Mouse (Mus musculus) heart, embryonic 14.5 days (tissue): ENCODE data around the gene Pou6f1. TPM values are rescaled to one million over a fixed set of nuclear protein-coding genes. Genes with fewer than 3 reads are reported as not detected.
A peak's percentile ranks its signal among the peaks of the same experiment; 100 is the strongest.

ENCODE experiments used
- ATAC-seq: fragments of 200-750 bp; cut with Nextera tagmentation; 2 replicates; pipeline ENCODE4 v1.8.0; 2017; ENCODE audit warnings: low read depth, moderate TSS enrichment; ENCODE audit not compliant: insufficient number of reproducible peaks, insufficient read depth, low FRiP score
- H3K27ac ChIP-seq, 2 experiments: fragments of 200-500 bp in 1 of 2; fragments of 300-500 bp in 1 of 2; sonication (generic) in 1 of 2; replicated peaks in 1 of 2; 2 replicates each; pipeline ENCODE4 v1.5.1; 2012 to 2014; ENCODE audit warnings: low read depth in 2 of 2, low read length in 2 of 2, control low read depth in 1 of 2, mild to moderate bottlenecking in 1 of 2, mixed read lengths in 1 of 2; ENCODE audit not compliant: control insufficient read depth in 1 of 2, insufficient read depth in 1 of 2
- H3K27me3 ChIP-seq: fragments of 300-500 bp; sonication (generic); 2 replicates; pipeline ENCODE4 v1.6.1; 2014; ENCODE audit warnings: mild to moderate bottlenecking, low read length, control low read depth; ENCODE audit not compliant: control insufficient read depth, insufficient read depth
- H3K36me3 ChIP-seq: fragments of 300-500 bp; sonication (generic); 2 replicates; pipeline ENCODE4 v1.6.1; 2014; ENCODE audit warnings: mild to moderate bottlenecking, control low read depth, low read length, mixed read lengths; ENCODE audit not compliant: control insufficient read depth, insufficient read depth
- H3K4me1 ChIP-seq, 2 experiments: fragments of 200-500 bp in 1 of 2; fragments of 300-500 bp in 1 of 2; sonication (generic) in 1 of 2; 2 replicates each; pipeline ENCODE4 v1.6.1; 2012 to 2014; ENCODE audit warnings: low read length in 2 of 2, control low read depth in 1 of 2, mixed read lengths in 1 of 2; ENCODE audit not compliant: control insufficient read depth in 2 of 2, insufficient read depth in 2 of 2
- H3K4me2 ChIP-seq: fragments of 300-500 bp; sonication (generic); 2 replicates; pipeline ENCODE4 v1.6.1; 2014; ENCODE audit warnings: mild to moderate bottlenecking, low read length
- H3K4me3 ChIP-seq, 2 experiments: fragments of 200-500 bp in 1 of 2; fragments of 300-500 bp in 1 of 2; sonication (generic) in 1 of 2; 2 replicates each; pipeline ENCODE4 v1.5.1; 2012 to 2014; ENCODE audit warnings: low read length in 2 of 2, mild to moderate bottlenecking in 2 of 2, control low read depth in 1 of 2, low read depth in 1 of 2, moderate library complexity in 1 of 2; ENCODE audit not compliant: control insufficient read depth in 1 of 2, insufficient read depth in 1 of 2
- H3K9ac ChIP-seq: fragments of 300-500 bp; sonication (generic); 2 replicates; pipeline ENCODE4 v1.6.1; 2014; ENCODE audit warnings: mild to moderate bottlenecking, low read length
- H3K9me3 ChIP-seq: fragments of 300-500 bp; sonication (generic); 2 replicates; pipeline ENCODE4 v1.6.1; 2016; ENCODE audit warnings: low read length, control low read depth; ENCODE audit not compliant: control insufficient read depth
- WGBS: fragments of 180-500 bp; shearing (Covaris S2); extraction: QIAGEN DNeasy Blood & Tissue Kit; methylation state at CpG from one replicate; pipeline ENCODE4 v1.1.7; 2014; 5-methylcytosine and 5-hydroxymethylcytosine counted together
- polyA plus RNA-seq: library from polyadenylated mRNA; unstranded; fragments of >200 nt; fragmentation: Nextera tagmentation; extraction: Ambion mirVana; gene quantifications from 2 replicates; pipeline ENCODE4 v1.2.1, GENCODE M21; 2014

The Pou6f1 gene
- polyA plus RNA-seq, 1 experiment from 2014 or later, result 7.1 TPM

DNA sequence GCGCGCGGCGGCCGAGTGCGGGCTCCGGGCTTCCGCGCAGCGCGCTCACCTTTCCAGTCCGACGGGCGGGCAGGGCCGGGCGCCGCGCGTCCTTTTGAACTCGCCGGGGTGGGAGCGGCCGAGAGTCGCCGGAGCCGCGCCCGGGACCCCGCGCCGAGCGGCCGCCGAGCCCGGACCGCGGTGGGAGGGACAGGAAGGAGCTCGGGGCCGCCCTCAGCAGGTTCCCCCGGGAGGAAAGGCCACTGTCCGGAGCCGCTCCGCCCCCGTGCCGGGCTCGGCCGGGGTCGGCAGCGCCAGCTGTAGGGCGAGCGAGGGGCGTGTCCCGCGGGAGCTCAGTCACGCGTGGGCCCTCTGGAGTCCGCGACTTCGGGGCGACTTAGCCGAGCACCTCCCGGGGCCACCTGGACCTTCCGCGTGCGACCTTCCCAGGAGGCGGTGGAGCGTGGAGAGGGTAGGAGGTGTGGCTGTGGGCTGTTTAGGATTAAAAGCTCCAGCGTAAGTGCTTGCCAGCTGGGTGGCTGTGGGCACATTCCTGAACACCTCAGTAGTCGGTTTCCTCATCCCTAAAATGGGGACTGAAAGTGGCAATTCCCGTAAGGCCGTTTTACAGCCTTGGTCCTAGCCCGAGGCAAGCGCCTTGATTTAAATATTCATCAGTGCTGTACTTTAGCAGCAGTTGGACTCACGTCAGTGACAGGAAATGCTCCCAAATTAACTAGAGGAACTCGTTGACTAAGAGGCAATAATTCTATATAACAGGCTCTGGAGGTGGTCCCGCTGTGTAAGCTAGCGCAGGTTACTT, 37.1 kb upstream of the Pou6f1 start, which contains the start of gene Smagp:
Gene Smagp, minus strand, starts transcription at position 241 of the 802 bp plus-strand sequence.
- H3K4me2 ChIP-seq, result peak within 1 kb of the TSS; percentile 97
- peak within 1 kb of the TSS; percentile 67 for H3K4me3 ChIP-seq
- peak within 1 kb of the TSS; percentile 75 for H3K9ac ChIP-seq
- no peak for ATAC-seq
- under 1% methylated on average over 54 of the region's 77 CpGs for WGBS
- H3K36me3 ChIP-seq, result no peaks in the 10 kb centered on the region
- H3K27me3 ChIP-seq, result peaks cover 25% of the 10 kb centered on the region
- no peaks in the 10 kb centered on the region for H3K9me3 ChIP-seq
- H3K27ac ChIP-seq, result 0 out of 4 replicates have a peak within 1 kb of the TSS, but pooled peaks of 1 of the 2 experiments have one; percentile 16
- peaks cover 14 to 25% of the 10 kb centered on the region in 2 experiments for H3K4me1 ChIP-seq

DNA sequence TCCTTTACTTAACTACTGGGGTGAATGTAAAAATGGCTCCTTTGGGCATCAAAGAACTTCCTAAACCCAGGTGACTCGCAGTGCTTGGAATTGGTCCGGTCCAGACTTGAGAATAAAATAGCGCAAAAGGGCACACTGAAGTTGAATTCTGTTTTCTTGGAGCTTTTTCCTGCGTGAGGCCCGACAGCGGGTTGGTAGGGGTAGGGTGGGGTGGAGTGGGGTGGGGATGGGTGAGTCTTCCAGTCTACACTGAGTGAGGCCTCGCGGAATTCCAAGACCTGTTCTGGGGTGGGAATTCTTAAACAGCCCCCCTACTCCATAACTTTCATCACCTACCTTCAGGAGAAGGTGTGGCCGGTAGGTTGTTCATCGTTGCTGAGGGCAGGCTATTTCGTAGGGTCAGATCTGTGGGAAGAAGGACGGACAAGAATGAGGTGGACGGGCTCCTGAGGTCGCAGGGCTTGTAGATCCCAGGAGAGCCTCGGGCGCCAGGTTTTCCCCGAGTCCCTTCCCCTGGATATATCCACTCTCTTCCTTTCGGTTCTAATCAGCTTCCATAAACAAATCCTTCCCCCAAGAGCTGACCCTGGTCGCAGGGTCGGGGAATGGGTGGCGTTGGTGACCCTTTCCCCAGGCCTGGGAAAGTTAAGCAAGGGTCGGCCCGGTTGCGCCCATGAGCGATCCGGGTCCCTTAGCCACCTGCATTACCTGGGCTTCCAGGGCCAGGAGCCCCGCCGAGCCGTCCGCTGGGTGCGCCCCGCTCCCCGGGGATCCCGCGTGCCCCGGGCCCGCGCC, 36.3 kb upstream of the Pou6f1 start:
- Histone ChIP-seq H3K27me3 (peaks cover 25% of the 10 kb centered on the region), H3K27ac (0 out of 4 replicates have a peak overlapping the region, but pooled peaks of 1 of the 2 experiments have one; percentile 16), H3K4me1 (peaks cover 9 to 25% of the 10 kb centered on the region in 2 experiments), H3K4me3 (peak overlapping the region; percentile 67), H3K9ac (peak overlapping the region; percentile 75), H3K4me2 (peak overlapping the region; percentile 97), H3K9me3 (no peaks in the 10 kb centered on the region), H3K36me3 (no peaks in the 10 kb centered on the region)
- WGBS, result 3% methylated on average over 38 of the region's 38 CpGs
- no peak for ATAC-seq

DNA sequence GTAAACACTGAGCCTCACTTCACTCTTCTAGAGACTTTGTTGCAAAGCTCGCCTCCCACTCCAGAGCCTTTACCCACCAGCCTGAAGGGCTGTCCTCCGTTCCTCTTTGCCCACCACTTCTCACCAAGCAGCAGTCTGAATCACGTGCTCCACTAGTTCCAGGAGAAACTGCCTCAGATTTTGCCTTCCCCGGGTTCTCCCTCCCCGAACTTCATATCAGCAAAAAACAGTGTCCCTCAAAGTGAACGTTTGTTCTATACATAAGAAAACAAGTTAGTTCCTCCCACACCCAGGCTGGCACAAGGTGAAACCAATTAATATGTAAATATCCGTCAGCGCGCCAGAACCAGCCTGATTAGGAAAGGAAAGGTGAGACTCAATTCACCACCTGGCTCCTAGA, 35.5 kb upstream of the Pou6f1 start:
- Histone ChIP-seq H3K4me2 (peak overlapping the region; percentile 97), H3K9ac (no peak overlapping the region), H3K27me3 (peaks cover 25% of the 10 kb centered on the region), H3K9me3 (no peaks in the 10 kb centered on the region), H3K27ac (no peak overlapping the region), H3K4me3 (peak overlapping the region in 1 of 2 experiments; percentile 67; a peak in 1 of 4 replicates), H3K36me3 (no peaks in the 10 kb centered on the region), H3K4me1 (peaks cover 6 to 18% of the 10 kb centered on the region in 2 experiments)
- 12% methylated on average over 9 of the region's 9 CpGs for WGBS
- no peak for ATAC-seq

DNA sequence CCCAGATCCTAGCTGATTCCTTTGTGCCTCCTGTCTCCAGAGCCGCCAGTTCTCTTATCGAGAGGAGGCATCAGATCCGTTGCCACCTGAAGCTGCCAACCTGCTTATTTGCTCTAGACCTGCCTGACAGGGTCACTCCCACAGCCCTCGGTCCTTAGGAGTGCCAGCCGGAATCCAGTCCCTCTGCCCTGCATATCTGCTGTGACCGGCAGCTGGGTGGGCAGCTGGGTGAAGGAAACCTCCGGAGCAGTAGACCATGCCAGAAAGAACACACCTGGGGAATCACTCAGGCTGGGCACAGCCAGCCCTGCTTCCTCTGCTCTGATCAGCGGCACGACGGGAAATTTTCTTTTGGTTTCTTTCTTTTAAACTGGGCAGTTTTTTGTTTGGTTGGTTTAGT, 33.6 kb upstream of the Pou6f1 start:
- ATAC-seq, result no peak
- Histone ChIP-seq H3K9ac (no peak overlapping the region), H3K4me1 (peaks cover 6 to 19% of the 10 kb centered on the region in 2 experiments), H3K4me2 (no peak overlapping the region), H3K27me3 (peaks cover 25% of the 10 kb centered on the region), H3K4me3 (no peak overlapping the region), H3K27ac (no peak overlapping the region), H3K36me3 (no peaks in the 10 kb centered on the region), H3K9me3 (no peaks in the 10 kb centered on the region)
- WGBS, result 80% methylated on average over 10 of the region's 10 CpGs

DNA sequence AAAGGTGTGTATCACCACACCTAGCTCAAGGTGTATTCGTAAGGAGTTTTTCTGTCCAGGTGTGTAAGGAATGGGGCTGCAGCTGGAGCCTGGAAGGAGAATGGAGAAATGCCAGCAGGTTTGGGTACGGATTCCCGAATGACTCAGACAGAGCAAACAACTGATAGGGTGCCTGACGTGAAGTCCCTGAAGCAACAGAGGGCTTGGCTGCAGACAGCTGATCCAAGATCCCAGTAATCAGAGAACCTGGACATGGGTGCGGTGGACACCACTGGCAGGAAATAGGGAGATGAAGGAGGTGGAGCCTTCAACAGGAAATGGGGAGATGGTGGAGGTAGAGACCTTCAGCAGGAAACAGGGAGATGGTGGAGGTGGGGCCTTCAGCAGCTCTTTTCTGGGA, 32.5 kb upstream of the Pou6f1 start:
- H3K36me3 ChIP-seq, result no peaks in the 10 kb centered on the region
- no peak overlapping the region for H3K4me3 ChIP-seq
- no peak overlapping the region for H3K27ac ChIP-seq
- no peak for ATAC-seq
- peaks cover 25% of the 10 kb centered on the region for H3K27me3 ChIP-seq
- 63% methylated on average over 5 of the region's 5 CpGs for WGBS
- no peak overlapping the region for H3K4me2 ChIP-seq
- H3K4me1 ChIP-seq, result peaks cover 13 to 26% of the 10 kb centered on the region in 2 experiments
- H3K9ac ChIP-seq, result no peak overlapping the region
- no peaks in the 10 kb centered on the region for H3K9me3 ChIP-seq

DNA sequence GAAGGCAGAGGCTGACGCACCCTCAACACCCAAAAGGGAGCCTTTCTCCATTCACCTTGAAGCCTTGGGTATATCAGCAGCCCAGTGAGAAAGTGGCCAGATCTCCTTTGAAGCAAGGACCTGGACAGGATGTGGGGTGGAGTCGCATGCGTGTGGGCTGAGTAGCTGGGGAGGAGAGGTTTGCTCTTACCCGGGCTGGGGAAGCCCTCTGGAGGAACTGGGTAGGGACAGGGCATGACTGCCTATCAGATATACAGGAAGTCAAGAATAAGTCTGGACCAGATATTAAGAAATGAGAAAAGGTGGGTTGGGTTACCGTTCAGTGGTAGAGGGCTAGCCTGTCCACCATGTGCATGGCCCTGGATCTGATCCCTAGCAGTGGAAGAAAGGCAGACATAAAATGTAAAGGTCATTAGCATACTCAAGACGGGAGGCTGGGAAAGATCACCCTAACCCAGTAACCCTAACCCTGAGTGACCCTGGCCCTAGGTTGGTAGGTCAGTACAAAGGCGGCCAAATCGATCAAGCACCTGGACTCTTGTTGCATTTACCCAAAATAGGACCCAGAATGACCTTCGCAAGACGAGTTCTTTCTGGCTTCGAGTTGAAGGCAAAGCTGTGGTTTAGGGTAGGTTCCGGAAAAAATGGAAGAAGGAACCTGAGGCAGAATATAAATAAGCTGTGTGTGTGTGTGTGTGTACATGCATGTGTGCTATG, 31.8 kb upstream of the Pou6f1 start:
- Histone ChIP-seq H3K4me3 (no peak overlapping the region), H3K36me3 (no peaks in the 10 kb centered on the region), H3K9ac (no peak overlapping the region), H3K27ac (no peak overlapping the region), H3K9me3 (no peaks in the 10 kb centered on the region), H3K4me1 (peaks cover 10 to 20% of the 10 kb centered on the region in 2 experiments; a peak in 3 of 4 replicates), H3K4me2 (no peak overlapping the region), H3K27me3 (peaks cover 18% of the 10 kb centered on the region)
- ATAC-seq, result no peak
- WGBS, result 76% methylated on average over 12 of the region's 12 CpGs

DNA sequence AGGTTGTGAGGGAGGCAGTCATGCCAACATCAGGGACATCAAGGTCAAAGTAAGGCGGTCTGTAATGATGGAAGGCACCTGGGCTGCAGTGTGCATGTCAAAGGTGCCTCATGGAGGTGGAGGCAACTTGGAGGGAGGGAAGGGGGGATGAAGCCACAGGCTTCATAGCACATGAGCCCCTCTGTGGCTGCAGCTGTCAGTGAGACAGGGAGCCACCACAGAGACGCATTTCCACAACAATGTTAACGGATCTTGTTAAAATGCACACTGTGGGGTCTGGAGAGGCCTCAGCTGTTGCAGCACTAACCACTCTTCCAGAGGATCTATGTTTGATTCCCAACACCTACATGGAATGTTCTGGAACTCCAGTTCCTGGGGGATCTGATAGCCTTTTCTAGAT, 30.3 kb upstream of the Pou6f1 start:
- Histone ChIP-seq H3K36me3 (no peaks in the 10 kb centered on the region), H3K4me3 (no peak overlapping the region), H3K27me3 (peaks cover 4% of the 10 kb centered on the region; the same call in 1 of the 2 replicates), H3K4me1 (peaks cover 10 to 11% of the 10 kb centered on the region in 2 experiments; a peak in 3 of 4 replicates), H3K27ac (no peak overlapping the region), H3K9ac (no peak overlapping the region), H3K9me3 (no peaks in the 10 kb centered on the region), H3K4me2 (no peak overlapping the region)
- no peak for ATAC-seq
- WGBS, result 73% methylated on average over 3 of the region's 3 CpGs
